Mouse (Mus musculus): ENCODE data around the gene Slc16a1. TPM values are rescaled to one million over a fixed set of nuclear protein-coding genes. Genes with fewer than 3 reads are reported as not detected.

Slc16a1 gene
- polyA plus RNA-seq, 1 experiment from 2014 or later: 32.1 TPM

Other genes with a start within 250 kb of the Slc16a1 start
- gene Lrig2, start 126.8 kb upstream of the Slc16a1 start, polyA plus RNA-seq (2015; fragmentation: Nextera tagmentation; extraction: Ambion mirVana): 6.0 and 6.6 TPM in 2 replicates
- gene Ppm1j, start 142.4 kb downstream of the Slc16a1 start, polyA plus RNA-seq (2015; fragmentation: Nextera tagmentation; extraction: Ambion mirVana): 2.4 and 2.8 TPM in 2 replicates
- 0.17 TPM in 1 of 2 replicates, not detected in the other for gene Fam19a3, start 143.2 kb downstream of the Slc16a1 start, polyA plus RNA-seq (2015; fragmentation: Nextera tagmentation; extraction: Ambion mirVana)
- 126 and 130 TPM in 2 replicates for gene Rhoc, start 149.7 kb downstream of the Slc16a1 start, polyA plus RNA-seq (2015; fragmentation: Nextera tagmentation; extraction: Ambion mirVana)
- gene Mov10, start 179.9 kb downstream of the Slc16a1 start, polyA plus RNA-seq (2015; fragmentation: Nextera tagmentation; extraction: Ambion mirVana): 28.1 and 30.4 TPM in 2 replicates
- 20.8 and 23.6 TPM in 2 replicates for gene St7l, start 225.3 kb downstream of the Slc16a1 start, polyA plus RNA-seq (2015; fragmentation: Nextera tagmentation; extraction: Ambion mirVana)
- gene Capza1, start 225.8 kb downstream of the Slc16a1 start, polyA plus RNA-seq (2015; fragmentation: Nextera tagmentation; extraction: Ambion mirVana): 98.9 and 99.4 TPM in 2 replicates